Mouse (Mus musculus) testis, adult 10 weeks (tissue): ENCODE results near the gene Cct6b. TPM values are rescaled to one million over a fixed set of nuclear protein-coding genes. Genes with fewer than 3 reads are reported as not detected.

Experiments
- polyA plus RNA-seq: library from polyadenylated mRNA; stranded (reverse); fragments of 350-450 nt; fragmentation: Illumina TruSeq; extraction: RNeasy Lipid Tissue Mini Kit (QIAGEN cat#74804); gene quantifications from one replicate; pipeline ENCODE4 v1.2.3, GENCODE M21; 2014; ENCODE audit warnings: low read depth, low replicate concordance

Cct6b gene
- polyA plus RNA-seq: 313 TPM

DNA sequence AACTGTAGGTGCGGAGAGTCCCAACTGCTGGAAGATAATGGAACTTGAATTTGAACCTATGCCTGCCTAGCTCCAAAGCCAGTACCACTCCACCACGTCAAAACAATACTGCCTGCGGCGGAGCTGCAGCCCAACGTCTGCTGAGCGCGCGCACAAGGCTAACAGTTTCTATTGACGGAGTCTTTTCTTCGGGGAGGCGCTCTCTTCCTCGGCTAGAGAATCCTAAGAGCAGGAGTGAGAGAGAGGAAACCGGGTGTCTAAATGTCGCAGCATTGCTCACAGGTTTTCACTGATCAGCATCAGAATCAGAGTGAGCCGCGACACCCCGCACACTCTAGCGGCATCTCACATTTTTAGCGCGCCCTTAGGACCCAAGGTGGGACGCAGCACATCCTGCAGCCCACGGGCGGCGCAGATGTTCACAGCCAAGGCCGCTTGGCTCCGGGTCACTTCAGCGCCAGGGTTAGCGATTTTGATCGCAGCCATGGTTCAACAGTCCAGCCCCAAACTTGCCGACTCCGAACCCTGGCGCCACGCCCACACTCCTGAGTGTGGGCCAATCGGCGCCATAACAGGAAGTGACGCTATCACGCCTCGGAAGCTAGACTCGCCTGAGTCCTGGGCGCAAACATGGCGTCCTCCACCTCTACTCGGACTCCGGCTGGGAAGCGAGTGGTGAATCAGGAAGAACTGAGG, at the start of gene Cct6b, which contains the start of gene Zfp830:
Cct6b (minus strand) TSS at position 580 of the 696 bp plus-strand sequence.
Zfp830 (plus strand) TSS at position 604 of the 696 bp plus-strand sequence.

GRCm38 (mm10) chr11:82780983-82781903, 17.1 kb upstream of the Cct6b start, which contains the start of gene Lig3:
TSS of gene Lig3 (plus strand) at chr11:82781108.

Other genes with a start within 250 kb of the Cct6b start
- 29.4 TPM for gene Zfp830, start within 50 bp of the Cct6b start, polyA plus RNA-seq
- 87.9 TPM for gene Lig3, start 16.8 kb upstream of the Cct6b start, polyA plus RNA-seq
- 50.1 TPM for gene Rffl, start 106.9 kb upstream of the Cct6b start, polyA plus RNA-seq
- gene Rad51d, start 126.3 kb upstream of the Cct6b start, polyA plus RNA-seq: 2.8 TPM
- gene Fndc8, start 127.8 kb upstream of the Cct6b start, polyA plus RNA-seq: 9.8 TPM
- gene Nle1, start 144.1 kb upstream of the Cct6b start, polyA plus RNA-seq: 1.6 TPM
- 0.13 TPM for gene Unc45b, start 146.2 kb upstream of the Cct6b start, polyA plus RNA-seq
- gene Slfn5, start 187.0 kb upstream of the Cct6b start, polyA plus RNA-seq: 2.7 TPM
- 0.28 TPM for gene Slfn9, start 227.5 kb upstream of the Cct6b start, polyA plus RNA-seq